Mouse (Mus musculus): ENCODE data around the gene Actr8. TPM values are rescaled to one million over a fixed set of nuclear protein-coding genes. Genes with fewer than 3 reads are reported as not detected.

Actr8 gene
- total RNA-seq, 2 experiments from 2014 or later = 37.7 to 40.7 TPM

- no peak for DNase-seq
Observed at GRCm38 (mm10) chr14:29996000-29996751, 18.0 kb downstream of the Actr8 start.

GRCm38 (mm10) chr14:29997345-29997744 lies 19.2 kb downstream of the Actr8 start:
- DNase-seq = no peak

GRCm38 (mm10) chr14:29998747-29999474 lies 20.8 kb downstream of the Actr8 start:
- no peak for DNase-seq

GRCm38 (mm10) chr14:29999475-29999811 lies 21.3 kb downstream of the Actr8 start:
- DNase-seq = no peak

GRCm38 (mm10) chr14:30008733-30009575 lies 30.8 kb downstream of the Actr8 start, which contains the start of the genes Il17rb and Chdh:
Il17rb (minus strand) TSS chr14:30008896.
Chdh (plus strand) TSS chr14:30009023.
- peak; percentile 47 to 56 for DNase-seq

- peak; percentile 72 to 79 for DNase-seq
Observed at GRCm38 (mm10) chr14:30009864-30010560, 31.9 kb downstream of the Actr8 start.

- DNase-seq = peak in 1 of 2 experiments; percentile 50
Observed at GRCm38 (mm10) chr14:30011886-30012560, 33.9 kb downstream of the Actr8 start.

GRCm38 (mm10) chr14:30014487-30014886 lies 36.4 kb downstream of the Actr8 start:
- DNase-seq = no peak

GRCm38 (mm10) chr14:30015008-30015407 lies 36.9 kb downstream of the Actr8 start:
- DNase-seq = no peak

GRCm38 (mm10) chr14:30016666-30017065 lies 38.5 kb downstream of the Actr8 start:
- no peak for DNase-seq

- no peak for DNase-seq
Observed at GRCm38 (mm10) chr14:30017794-30018462, 39.8 kb downstream of the Actr8 start.

GRCm38 (mm10) chr14:30018463-30018801 lies 40.3 kb downstream of the Actr8 start:
- no peak for DNase-seq

GRCm38 (mm10) chr14:30018846-30019245 lies 40.7 kb downstream of the Actr8 start:
- no peak for DNase-seq

GRCm38 (mm10) chr14:30019375-30019774 lies 41.2 kb downstream of the Actr8 start:
- no peak for DNase-seq

GRCm38 (mm10) chr14:30019792-30020575 lies 41.8 kb downstream of the Actr8 start:
- no peak for DNase-seq

GRCm38 (mm10) chr14:30022471-30022870 lies 44.3 kb downstream of the Actr8 start:
- DNase-seq = no peak

- DNase-seq = no peak
Observed at GRCm38 (mm10) chr14:30024387-30024786, 46.2 kb downstream of the Actr8 start.

GRCm38 (mm10) chr14:30027378-30027777 lies 49.2 kb downstream of the Actr8 start:
- no peak for DNase-seq

GRCm38 (mm10) chr14:30033405-30033804 lies 55.3 kb downstream of the Actr8 start:
- no peak for DNase-seq

GRCm38 (mm10) chr14:30038431-30038830 lies 60.3 kb downstream of the Actr8 start:
- no peak for DNase-seq
